Mouse (Mus musculus) T-helper 17 cell (primary cell): ENCODE results near the gene Trim24.
"Not testable (repeated sequence)": the region's sequence is repeated elsewhere in the genome, so short reads cannot be mapped to it uniquely, and the experiment has no call there.

Experiments
- in situ Hi-C, 2 experiments: fragments of 300-600 bp; cut with MboI, MseI; formaldehyde crosslinking; loops; 1 replicate in 1 of 2; 2 replicates in 1 of 2; pipeline ENCODE4 v1.15.1; 2025; ENCODE audit warnings: high pct_unique_total_duplicates in 2 of 2

Gene Trim24

DNA sequence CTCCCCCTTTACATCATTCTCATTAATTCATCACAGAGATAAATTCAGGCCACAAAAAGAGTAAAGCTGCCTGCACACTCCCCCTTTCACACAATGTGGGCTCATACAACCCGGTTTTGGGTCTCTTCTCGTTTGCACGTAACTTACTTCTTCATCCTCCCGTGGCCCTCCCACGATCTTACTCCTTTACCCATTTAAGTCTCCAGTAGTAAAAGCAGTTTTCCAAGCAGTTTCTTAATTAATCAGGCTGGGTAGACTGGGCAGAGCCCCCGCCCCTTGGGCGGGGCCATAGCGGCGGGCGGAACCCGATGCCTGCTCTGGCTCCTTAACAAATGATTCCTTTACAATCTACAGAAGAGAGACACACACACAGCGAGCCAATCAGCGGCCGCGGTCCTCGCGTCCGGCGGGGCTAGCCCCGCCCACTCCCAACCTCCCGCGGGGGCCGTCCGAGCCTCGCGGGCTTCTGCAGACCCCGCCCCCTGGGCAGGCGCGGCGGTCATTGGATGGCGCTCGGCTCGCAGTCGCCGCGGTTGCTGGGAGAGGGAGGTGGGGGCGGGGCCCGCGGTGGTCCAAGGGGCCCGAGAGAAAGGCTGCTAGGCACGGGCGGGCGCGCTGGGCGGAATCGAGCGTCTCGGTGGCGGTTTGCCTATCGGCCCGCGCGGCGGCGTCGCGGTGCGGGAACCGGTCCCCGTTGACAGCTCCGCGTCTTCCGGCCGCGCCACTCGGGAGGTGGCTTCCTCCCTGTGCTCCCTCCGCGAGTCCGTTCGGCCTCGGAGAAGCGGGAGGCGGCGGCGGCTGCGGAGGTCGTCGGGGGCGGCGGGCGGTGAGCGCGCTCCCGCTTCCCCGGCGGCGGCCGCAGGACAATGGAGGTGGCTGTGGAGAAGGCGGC is at the start of gene Trim24:
TSS of gene Trim24 (plus strand) at position 567 of the 892 bp plus-strand sequence.
- in situ Hi-C loops = no loop called here

DNA sequence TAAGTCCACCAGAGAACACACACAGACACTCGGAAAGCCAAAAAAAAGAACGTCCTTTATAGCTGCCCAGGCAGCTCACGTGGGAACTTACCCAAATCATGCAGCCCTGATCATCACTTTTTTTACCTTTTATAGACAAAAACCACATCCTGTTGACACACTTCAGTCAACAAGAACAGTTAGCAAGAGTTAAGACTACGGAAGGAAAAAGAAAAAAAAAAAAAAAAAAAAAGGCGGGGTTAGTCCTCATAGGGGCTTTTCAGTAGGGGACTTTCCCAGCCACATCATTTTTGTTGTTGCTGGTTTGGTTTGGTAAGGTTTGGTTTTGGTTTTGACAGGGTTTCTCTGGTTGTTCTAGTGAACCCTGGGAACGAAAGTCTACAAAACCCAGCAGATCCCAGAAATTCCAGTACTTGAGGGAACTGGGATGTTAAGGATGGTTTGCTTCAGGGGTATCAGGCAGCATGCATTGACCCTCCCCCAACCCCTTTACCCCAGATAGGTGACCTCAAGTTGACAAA is 49.0 kb upstream of the Trim24 start:
- in situ Hi-C loops = loop anchor here in 1 of 2 experiments (10.0 kb wide), 1 partner anchor 87 kb away; no protein-coding TSS in a partner anchor

DNA sequence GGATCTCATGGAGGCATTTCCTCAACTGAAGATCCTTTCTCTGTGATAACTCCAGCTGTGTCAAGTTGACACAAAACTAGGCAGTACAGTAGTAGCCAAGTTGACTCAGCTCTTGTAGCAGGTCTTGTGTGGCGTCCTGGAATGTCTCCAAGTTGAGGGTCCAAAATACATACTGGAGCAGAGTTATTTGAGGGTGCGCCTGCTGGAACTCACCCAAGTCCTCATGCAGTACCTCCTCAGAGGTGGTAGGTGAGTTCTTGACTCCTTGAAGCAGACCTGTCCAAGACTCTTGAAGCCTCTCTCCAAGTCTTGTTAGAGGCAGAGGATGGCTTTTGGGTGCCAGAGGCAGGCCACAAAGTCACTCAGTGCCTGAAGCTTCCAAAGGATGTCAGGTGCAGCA is 48.2 kb upstream of the Trim24 start:
- in situ Hi-C loops = loop anchor here in 1 of 2 experiments (10.0 kb wide), 1 partner anchor 88 kb away; no protein-coding TSS in a partner anchor

DNA sequence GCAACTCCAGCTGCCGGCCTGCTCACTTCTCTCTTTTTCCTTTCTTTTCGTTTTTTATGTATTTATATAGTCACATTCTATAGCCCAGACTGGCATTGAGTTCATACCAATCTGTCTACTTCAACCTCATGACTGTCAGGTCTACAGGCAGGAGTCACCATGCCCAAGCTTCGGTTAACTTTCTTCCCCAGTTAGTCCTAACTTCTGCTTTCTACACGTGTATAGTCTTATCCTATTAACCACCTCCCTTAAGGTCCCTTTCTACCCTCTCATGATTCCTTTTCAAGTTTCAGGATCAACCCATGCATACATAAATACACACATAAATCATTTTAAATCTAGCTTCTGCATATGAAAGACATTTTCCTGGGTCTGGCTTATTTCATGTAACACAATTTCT is 46.9 kb upstream of the Trim24 start:
- in situ Hi-C loops = loop anchor here in 1 of 2 experiments (10.0 kb wide), 1 partner anchor 89 kb away; no protein-coding TSS in a partner anchor

DNA sequence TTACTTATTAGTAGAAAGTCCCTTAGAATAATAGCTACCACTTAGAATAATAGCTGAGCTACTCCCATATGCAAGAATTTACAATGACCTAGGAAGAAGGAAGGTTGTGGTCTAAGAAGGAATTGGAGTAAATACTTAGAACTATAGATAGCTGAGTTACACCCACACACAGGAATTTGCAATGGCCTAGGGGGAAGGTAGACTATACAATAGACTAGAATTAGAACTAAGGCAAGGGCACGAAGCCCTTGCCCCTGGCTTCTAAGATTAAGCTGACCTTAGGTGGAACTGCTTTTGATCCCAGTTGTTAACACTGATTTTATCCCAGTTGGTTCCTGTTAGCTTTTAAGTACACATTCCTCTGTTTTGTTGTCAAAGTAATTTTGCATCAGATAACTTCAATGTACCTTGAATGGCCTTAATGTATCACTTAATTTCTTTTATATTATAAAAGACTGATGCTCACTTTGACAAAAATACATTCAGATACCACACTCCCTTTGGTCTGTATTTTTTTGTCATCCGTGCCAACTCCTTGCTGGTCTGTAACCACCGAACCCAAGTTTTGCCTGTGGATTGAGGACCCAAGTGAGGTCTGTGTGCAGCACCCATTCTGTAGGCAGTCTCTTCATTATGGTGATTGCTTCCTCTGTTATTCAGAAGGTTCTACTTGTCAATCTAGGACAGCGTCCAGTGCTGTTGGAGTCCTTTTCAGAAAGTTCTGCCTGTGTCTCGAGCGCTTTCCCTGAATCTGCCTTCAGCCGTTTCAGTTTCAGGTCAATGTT is 45.1 kb upstream of the Trim24 start:
- in situ Hi-C loops = loop anchor here in 1 of 2 experiments (10.0 kb wide), 1 partner anchor 91 kb away; no protein-coding TSS in a partner anchor

DNA sequence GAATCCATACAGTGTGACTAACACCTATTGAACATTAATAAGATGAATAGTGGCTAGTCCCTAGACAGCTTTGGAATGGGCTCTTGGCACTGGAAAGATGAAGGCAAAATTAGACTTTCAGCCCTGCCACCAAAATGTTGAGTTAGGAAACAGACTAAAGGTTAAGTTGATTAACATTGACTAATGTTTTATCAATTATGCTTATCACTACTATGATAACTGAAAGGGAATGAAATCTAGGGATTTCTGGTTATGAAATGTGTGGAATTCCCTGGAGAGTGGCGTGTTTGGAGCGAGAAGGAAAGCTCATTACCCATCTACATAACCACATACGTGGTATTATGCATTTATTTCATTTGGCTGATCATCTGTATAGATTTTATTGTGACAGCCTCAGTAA is 41.7 kb upstream of the Trim24 start:
- in situ Hi-C loops = loop anchor here in 1 of 2 experiments (10.0 kb wide), 1 partner anchor 94 kb away; no protein-coding TSS in a partner anchor

DNA sequence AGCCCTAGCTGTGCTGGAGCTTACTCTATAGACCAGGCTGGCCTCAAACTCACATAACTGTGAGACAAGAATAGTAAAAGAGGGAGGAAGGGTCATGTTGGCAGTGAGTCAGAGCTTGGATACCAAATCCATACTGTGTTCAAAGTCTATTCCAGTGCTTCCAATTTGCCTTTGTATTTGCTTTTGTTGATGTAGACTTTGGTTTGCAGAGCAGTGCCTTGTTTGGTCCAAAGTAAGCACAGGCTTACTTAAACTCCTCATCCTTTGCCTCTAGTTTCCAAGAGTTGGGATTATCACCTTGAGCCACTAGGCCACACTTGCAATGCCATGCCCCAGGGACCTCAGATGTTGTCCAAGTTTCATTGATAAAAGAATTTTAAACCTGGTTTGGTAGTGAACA is 41.0 kb upstream of the Trim24 start:
- in situ Hi-C loops = loop anchor here in 1 of 2 experiments (10.0 kb wide), 1 partner anchor 95 kb away; no protein-coding TSS in a partner anchor

DNA sequence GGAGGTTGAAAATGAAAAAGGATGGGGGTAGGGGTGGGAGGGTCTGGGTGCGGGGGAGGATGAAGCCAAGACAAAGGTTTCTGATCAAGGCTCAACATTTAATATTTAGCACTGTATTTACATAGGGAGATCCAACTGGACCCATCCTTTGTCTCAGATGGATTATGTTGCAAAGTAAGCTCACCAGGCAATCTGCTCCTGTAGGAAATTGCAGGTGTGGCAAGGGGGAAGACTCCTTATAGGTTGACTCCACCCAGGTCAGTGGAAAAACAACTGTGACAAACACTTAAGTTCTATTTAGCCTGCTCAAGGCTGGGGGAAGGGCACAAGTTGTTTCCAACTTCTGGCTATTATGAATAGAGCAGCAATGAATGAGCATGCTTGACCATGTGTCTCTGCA is 36.9 kb upstream of the Trim24 start:
- in situ Hi-C loops = no loop called here

DNA sequence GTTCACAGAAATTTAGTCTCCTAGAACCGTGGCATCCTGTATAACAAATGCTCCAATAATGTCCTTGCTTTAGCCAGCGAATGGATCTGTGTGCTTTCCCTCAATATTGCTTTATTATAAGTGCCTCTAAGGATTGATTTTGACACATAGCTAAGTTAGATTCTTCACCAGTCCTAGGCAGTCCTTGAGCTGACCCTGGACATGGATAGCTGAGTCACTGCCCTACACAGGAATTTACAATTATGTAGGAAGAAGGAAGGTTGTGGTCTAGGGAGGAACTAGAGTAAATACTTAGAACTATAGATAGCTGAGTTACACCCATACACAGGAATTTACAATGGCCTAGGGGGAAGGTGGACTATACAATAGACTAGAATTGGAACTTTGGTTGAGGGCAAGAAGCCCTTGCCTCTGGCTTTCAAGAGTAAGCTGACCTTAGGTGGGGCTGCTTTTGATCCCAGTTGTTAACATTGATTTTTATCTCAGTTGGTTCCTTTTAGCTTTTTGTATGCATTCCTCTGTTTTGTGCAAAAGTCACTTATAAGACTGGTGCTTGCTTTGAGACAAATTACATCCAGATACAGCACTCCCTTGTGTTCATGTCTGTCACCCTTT is 33.6 kb upstream of the Trim24 start:
- in situ Hi-C loops = not testable (repeated sequence)

DNA sequence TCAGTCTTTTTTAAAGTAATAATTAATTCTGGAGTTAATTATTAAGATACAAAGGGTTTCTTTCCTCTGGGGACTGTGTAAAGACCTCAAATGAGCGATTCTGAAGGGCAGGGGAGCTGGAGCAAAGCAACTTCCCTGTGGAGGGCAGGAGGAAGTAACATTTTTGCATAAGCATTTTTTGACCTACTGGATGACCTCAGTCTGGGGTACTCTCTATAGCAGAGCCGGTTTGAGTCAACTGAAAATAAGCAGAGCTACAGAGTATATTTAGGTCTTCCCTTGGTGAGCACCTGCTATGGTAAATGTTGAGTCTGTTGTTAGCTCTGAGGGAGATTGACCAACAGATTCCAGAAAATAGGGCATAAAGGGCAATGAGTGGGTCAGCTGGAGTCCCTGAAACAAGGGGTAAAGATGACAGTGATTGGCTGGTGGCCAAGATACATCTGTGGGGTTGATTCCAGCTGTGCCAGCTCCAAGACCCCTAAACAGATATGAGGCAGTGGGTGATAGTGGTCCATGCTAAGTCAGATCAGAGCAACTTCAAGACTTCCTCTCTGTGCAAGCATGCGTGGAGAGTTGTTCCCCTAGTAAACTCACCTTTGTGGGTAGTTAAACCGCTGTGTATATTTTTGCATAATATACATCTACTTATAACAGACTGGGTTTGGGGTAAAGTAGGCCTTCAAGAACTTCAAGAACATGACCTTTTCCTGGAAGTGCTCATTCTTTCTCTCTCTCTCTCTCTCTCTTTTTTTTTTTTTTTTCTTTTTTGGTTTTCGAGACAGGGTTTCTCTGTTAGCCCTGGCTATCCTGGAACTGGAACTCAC is 27.6 kb upstream of the Trim24 start:
- in situ Hi-C loops = no loop called here

DNA sequence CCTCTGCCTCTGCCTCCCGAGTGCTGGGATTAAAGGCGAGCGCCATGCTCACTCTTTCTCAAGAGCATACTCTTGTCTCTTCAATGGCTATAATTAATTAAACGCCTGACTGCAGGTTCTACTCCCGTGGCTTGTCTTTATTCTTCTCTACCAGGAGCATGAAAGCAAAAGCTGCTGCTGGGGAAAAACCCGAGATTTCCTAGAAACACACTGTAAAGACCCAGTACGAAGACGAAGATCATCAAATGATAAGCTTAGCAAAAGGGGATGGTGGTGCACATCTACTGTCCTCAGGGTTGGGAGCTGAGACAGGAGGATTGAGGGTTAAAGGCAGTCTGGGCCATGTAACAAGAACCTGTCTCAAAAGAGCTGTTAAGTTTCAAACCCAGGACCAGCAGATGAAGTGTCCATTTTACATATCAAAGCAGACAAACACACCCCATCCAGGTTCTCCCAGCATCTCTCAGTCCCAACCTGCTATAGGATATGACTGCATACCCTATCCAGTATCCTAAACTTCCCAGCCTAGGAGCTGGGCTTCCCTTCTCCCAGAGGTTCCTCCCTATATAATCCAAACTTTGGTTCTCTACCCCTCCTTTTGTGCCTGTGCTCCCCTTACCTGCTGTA is 26.9 kb upstream of the Trim24 start:
- in situ Hi-C loops = no loop called here

DNA sequence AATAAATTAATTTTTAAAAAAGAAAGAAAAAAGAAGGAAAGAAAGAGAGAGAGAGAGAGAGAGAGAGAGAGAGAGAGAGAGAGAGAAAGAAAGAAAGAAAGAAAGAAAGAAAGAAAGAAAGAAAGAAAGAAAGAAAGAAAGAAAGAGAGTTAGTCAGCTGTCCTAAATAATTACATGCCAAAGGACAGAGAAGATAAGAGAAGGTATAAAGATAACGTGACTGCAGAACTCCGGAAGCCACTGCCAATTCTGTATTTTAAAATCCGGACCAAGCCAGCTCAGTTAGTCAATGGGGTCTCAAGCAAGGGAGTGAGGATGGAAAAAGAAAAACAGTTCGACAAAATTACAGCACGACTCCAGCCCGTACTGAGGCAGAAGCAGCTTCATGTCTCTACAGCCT is 25.7 kb upstream of the Trim24 start:
- in situ Hi-C loops = not testable (repeated sequence)

DNA sequence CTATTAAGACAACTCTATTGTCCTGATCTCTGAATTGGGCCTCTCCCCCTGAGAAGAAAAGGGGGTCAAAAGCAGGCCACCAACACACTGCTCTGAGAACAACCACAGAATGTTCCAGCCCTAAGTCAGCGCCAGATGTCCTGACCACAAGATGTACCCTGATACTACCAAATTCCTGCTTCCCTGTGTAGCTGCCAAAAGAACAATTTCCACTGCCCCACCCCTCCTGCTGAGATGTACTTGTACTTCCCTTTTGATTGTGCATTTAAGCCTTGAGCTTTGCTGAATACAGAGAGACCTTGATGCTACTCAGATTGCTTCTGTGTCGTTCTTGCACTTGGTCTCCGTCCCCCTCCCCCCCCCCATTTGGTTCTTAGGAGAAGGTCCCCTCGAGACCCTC is 23.1 kb upstream of the Trim24 start:
- in situ Hi-C loops = not testable (repeated sequence)

DNA sequence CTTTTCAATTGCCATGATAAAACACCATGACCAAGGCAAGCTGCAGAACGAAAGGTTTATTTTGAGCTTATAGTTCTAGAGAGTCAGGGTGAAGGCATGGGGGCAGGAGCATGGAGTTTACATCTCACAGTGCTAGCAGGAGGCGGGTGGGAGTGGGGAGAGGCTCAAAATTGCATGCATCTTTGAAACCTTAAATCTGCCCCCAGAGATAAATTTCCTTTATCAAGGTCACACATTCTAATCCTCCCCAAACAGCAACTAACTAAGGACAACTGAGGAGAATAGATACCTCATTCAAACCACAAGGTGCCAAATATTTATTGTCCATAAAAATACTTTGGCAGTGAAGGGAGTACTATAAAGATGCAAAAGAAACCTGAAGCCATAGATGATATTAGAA is 19.3 kb upstream of the Trim24 start:
- in situ Hi-C loops = no loop called here

DNA sequence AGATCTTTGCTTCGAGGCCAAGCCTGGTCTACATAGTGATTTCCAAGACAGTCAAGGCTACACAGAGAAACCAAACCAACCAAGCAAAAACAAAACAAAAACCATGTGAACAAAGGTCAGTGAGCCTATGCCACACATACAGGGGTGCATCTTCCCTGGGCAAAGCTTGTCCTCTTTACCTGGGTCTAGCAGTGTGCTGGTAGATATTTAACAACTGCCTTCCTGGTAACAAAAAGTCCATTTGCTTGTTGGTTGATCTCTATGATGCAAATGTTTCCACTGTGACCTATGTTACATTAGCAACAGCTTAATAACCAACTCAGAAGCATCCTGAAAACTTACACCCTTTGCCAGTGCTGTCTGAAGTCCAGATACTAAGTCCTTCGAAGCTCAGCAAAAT is 17.3 kb upstream of the Trim24 start:
- in situ Hi-C loops = no loop called here

DNA sequence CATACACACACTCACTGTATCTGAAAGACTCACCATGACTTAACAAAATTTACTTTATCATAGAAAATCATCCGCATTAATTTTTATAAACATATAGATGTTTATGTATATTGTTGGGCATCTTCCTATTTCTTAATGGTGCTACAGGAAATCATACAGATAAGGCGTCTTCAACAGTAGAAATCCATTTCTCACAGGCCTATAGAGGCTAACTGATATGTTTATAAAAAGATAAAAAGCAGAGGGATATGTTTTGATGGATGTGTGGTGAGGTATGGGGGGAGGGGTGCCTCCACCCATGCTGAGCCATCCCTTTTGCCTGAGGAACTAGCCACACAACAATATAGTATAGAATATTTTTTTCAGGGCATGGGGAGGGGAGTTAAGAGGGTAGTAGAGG is 15.2 kb upstream of the Trim24 start:
- in situ Hi-C loops = no loop called here

DNA sequence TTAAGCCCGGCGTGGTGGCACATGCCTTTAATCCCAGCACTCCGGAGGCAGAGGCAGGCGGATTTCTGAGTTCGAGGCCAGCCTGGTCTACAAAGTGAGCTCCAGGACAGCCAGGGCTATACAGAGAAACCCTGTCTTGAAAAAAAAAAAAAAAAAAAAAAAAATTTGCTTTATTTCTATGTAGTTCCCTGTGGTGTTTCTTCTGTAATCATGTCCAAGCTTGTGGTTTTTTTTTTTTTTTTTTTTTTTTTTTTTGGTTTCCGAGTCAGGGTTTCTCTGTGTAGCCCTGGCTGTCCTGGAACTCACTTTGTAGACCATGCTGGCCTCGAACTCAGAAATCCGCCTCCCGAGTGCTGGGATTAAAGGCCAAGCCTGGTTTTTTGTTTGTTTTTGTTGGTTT is 14.3 kb upstream of the Trim24 start:
- in situ Hi-C loops = not testable (repeated sequence)

DNA sequence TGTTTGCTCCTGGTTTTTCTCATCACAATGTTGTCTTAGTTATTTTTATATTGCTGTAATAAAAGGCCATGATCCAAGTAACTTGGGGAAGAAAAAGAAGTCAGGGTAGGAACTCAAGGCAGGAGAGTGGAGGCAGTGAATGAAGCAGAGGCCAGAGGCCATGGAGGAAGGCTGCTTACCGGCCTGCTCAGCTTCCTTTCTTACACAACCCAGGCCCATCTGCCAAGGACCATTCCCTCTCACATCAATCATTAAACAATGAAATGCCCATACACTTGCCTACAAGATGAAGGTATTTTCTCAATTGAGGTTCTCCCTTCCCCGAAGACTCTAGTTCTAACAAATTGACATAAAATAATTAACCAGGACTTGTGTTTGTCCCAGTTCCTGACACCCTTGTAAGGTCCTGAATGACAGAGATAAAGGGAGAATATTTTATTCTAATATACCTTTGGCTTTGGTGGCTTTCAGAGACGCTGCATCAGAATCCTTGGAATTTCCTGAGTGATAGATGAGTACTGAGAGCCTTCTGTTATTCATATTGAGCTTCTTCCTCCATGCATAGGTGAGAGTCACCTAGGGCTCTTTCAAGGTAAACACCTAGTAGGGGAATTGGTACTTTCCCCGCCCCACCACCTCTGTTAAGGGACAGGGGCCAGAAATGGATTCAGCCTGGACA is 13.3 kb upstream of the Trim24 start:
- in situ Hi-C loops = no loop called here

DNA sequence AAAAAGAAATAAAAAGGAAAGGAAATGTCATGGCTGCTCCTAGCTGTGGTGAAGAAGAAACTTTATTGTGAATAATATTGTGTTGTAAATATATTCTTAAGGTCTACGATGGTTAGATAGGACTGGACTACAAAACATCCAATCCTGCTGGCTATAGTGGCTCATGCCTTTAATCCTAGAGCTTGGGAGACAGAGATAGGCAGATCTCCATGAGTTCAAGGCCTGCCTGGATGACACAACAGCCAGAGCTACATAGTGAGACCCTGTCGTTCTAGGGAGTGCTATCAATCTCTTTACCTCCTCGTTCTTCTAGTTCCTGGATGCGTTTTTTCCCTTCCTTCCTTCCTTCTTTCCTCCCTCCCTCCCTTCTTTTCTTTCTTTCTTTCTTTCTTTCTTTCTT is 12.5 kb upstream of the Trim24 start:
- in situ Hi-C loops = no loop called here
